Mouse (Mus musculus) heart, embryonic 13.5 days (tissue): Measurements from ENCODE around the gene Sufu. TPM values are rescaled to one million over a fixed set of nuclear protein-coding genes. Genes with fewer than 3 reads are reported as not detected.

Experiments used
- ATAC-seq: fragments of 200-750 bp; cut with Nextera tagmentation; 2 replicates; pipeline ENCODE4 v1.8.0; 2017; ENCODE audit warnings: moderate TSS enrichment; ENCODE audit not compliant: insufficient number of reproducible peaks, low FRiP score, low TSS enrichment; ENCODE audit errors: extremely low read depth
- H3K27ac ChIP-seq: fragments of 300-500 bp; sonication (generic); replicated peaks from 2 replicates; pipeline ENCODE4 v1.5.1; 2015; ENCODE audit warnings: moderate library complexity, mild to moderate bottlenecking, inconsistent platforms
- H3K27me3 ChIP-seq: fragments of 300-500 bp; sonication (generic); replicated peaks from 2 replicates; pipeline ENCODE4 v1.6.1; 2015; ENCODE audit warnings: mild to moderate bottlenecking, inconsistent platforms
- H3K36me3 ChIP-seq: fragments of 300-500 bp; sonication (generic); 2 replicates; pipeline ENCODE4 v1.6.1; 2015; ENCODE audit warnings: mild to moderate bottlenecking, inconsistent platforms
- H3K4me1 ChIP-seq: fragments of 300-500 bp; sonication (generic); 2 replicates; pipeline ENCODE4 v1.6.1; 2015; ENCODE audit warnings: inconsistent platforms
- H3K4me2 ChIP-seq: fragments of 300-500 bp; sonication (generic); 2 replicates; pipeline ENCODE4 v1.6.1; 2015; ENCODE audit warnings: inconsistent platforms, mild to moderate bottlenecking, moderate library complexity
- H3K4me3 ChIP-seq: fragments of 300-500 bp; sonication (generic); 2 replicates; pipeline ENCODE4 v1.5.1; 2015; ENCODE audit warnings: moderate library complexity, mild to moderate bottlenecking, inconsistent platforms
- H3K9ac ChIP-seq: fragments of 300-500 bp; sonication (generic); 2 replicates; pipeline ENCODE4 v1.6.1; 2015; ENCODE audit warnings: inconsistent platforms, mild to moderate bottlenecking, moderate library complexity
- H3K9me3 ChIP-seq: fragments of 300-500 bp; sonication (generic); 2 replicates; pipeline ENCODE4 v1.6.1; 2016; ENCODE audit warnings: inconsistent platforms
- WGBS: fragments of 180-500 bp; shearing (Covaris S2); methylation state at CpG from one replicate; pipeline ENCODE4 v1.1.7; 2015; ENCODE audit warnings: mixed read lengths; 5-methylcytosine and 5-hydroxymethylcytosine counted together
- polyA plus RNA-seq: library from polyadenylated mRNA; unstranded; fragments of >200 nt; fragmentation: Nextera tagmentation; extraction: Ambion mirVana; gene quantifications from 2 replicates; pipeline ENCODE4 v1.2.1, GENCODE M21; 2015

Sufu gene
- polyA plus RNA-seq, 1 experiment from 2014 or later, result 18.4 TPM

- H3K4me1 ChIP-seq, result peaks cover 44% of the 10 kb centered on the region
- no peak overlapping the region for H3K9ac ChIP-seq
- no peak overlapping the region for H3K4me3 ChIP-seq
- H3K9me3 ChIP-seq, result no peaks in the 10 kb centered on the region
- H3K27me3 ChIP-seq, result no peaks in the 10 kb centered on the region
- ATAC-seq, result no peak
- no peak overlapping the region for H3K4me2 ChIP-seq
- H3K36me3 ChIP-seq, result peaks cover 33% of the 10 kb centered on the region
- H3K27ac ChIP-seq, result no peak overlapping the region
- WGBS, result 66% methylated on average over 3 of the region's 3 CpGs
Observed at GRCm38 (mm10) chr19:46467051-46467503, 70.4 kb downstream of the Sufu start.

GRCm38 (mm10) chr19:46470364-46471240 lies 73.9 kb downstream of the Sufu start:
- H3K9ac ChIP-seq, result peak overlapping the region; percentile 42
- no peaks in the 10 kb centered on the region for H3K27me3 ChIP-seq
- peak overlapping the region; percentile 84 for H3K27ac ChIP-seq
- ATAC-seq, result no peak
- 29% methylated on average over 17 of the region's 17 CpGs for whole genome bisulfite sequencing
- peaks cover 41% of the 10 kb centered on the region for H3K36me3 ChIP-seq
- H3K4me3 ChIP-seq, result no peak overlapping the region
- no peak overlapping the region for H3K4me2 ChIP-seq
- H3K9me3 ChIP-seq, result no peaks in the 10 kb centered on the region
- peaks cover 36% of the 10 kb centered on the region for H3K4me1 ChIP-seq

- Histone ChIP-seq H3K36me3 (peaks cover 45% of the 10 kb centered on the region), H3K4me2 (peak overlapping the region; percentile 30), H3K9ac (peak overlapping the region; percentile 53), H3K9me3 (no peaks in the 10 kb centered on the region), H3K27me3 (no peaks in the 10 kb centered on the region), H3K27ac (peak overlapping the region; percentile 84), H3K4me3 (no peak overlapping the region), H3K4me1 (peaks cover 31% of the 10 kb centered on the region)
- peak; percentile 69; the same call in 1 of the 2 replicates for ATAC-seq
- WGBS, result 14% methylated on average over 10 of the region's 10 CpGs
Observed at GRCm38 (mm10) chr19:46471324-46472093, 74.8 kb downstream of the Sufu start.

- H3K9ac ChIP-seq, result peak overlapping the region; percentile 35; the same call in 1 of the 2 replicates
- 43% methylated on average over 10 of the region's 10 CpGs for WGBS
- ATAC-seq, result no peak
- H3K27me3 ChIP-seq, result no peaks in the 10 kb centered on the region
- H3K4me2 ChIP-seq, result no peak overlapping the region
- peaks cover 49% of the 10 kb centered on the region for H3K36me3 ChIP-seq
- H3K4me3 ChIP-seq, result no peak overlapping the region
- no peaks in the 10 kb centered on the region for H3K9me3 ChIP-seq
- peak overlapping the region; percentile 86 for H3K27ac ChIP-seq
- H3K4me1 ChIP-seq, result peaks cover 57% of the 10 kb centered on the region
Observed at GRCm38 (mm10) chr19:46477432-46477845, 80.7 kb downstream of the Sufu start.

GRCm38 (mm10) chr19:46478242-46478641 lies 81.5 kb downstream of the Sufu start:
- ATAC-seq, result no peak
- Histone ChIP-seq H3K4me2 (0 out of 2 replicates have a peak overlapping the region, but pooled peaks have one; percentile 32), H3K4me3 (no peak overlapping the region), H3K9me3 (no peaks in the 10 kb centered on the region), H3K27me3 (no peaks in the 10 kb centered on the region), H3K4me1 (peaks cover 65% of the 10 kb centered on the region), H3K27ac (peak overlapping the region; percentile 86), H3K36me3 (peaks cover 47% of the 10 kb centered on the region), H3K9ac (peak overlapping the region; percentile 54; the same call in 1 of the 2 replicates)
- WGBS, result 54% methylated on average over 4 of the region's 4 CpGs

GRCm38 (mm10) chr19:46478826-46479225 lies 82.1 kb downstream of the Sufu start:
- H3K9me3 ChIP-seq, result no peaks in the 10 kb centered on the region
- H3K27ac ChIP-seq, result peak overlapping the region; percentile 86
- H3K9ac ChIP-seq, result peak overlapping the region; percentile 54
- peak overlapping the region; percentile 32; the same call in 1 of the 2 replicates for H3K4me2 ChIP-seq
- peaks cover 70% of the 10 kb centered on the region for H3K4me1 ChIP-seq
- 7% methylated on average over 5 of the region's 5 CpGs for WGBS
- H3K4me3 ChIP-seq, result no peak overlapping the region
- H3K36me3 ChIP-seq, result peaks cover 44% of the 10 kb centered on the region
- H3K27me3 ChIP-seq, result no peaks in the 10 kb centered on the region
- no peak for ATAC-seq

- ATAC-seq, result 0 out of 2 replicates have a peak, but pooled peaks have one; percentile 17
- peak overlapping the region; percentile 86 for H3K27ac ChIP-seq
- H3K27me3 ChIP-seq, result no peaks in the 10 kb centered on the region
- 34% methylated on average over 21 of the region's 21 CpGs for WGBS
- no peaks in the 10 kb centered on the region for H3K9me3 ChIP-seq
- H3K4me1 ChIP-seq, result peaks cover 77% of the 10 kb centered on the region
- no peak overlapping the region for H3K4me3 ChIP-seq
- peak overlapping the region; percentile 54 for H3K9ac ChIP-seq
- H3K4me2 ChIP-seq, result peak overlapping the region; percentile 32; the same call in 1 of the 2 replicates
- H3K36me3 ChIP-seq, result peaks cover 40% of the 10 kb centered on the region
Observed at GRCm38 (mm10) chr19:46479306-46480075, 82.8 kb downstream of the Sufu start.

GRCm38 (mm10) chr19:46480624-46481345 lies 84.1 kb downstream of the Sufu start:
- Histone ChIP-seq H3K9ac (peak overlapping the region; percentile 1; the same call in 1 of the 2 replicates), H3K36me3 (peaks cover 31% of the 10 kb centered on the region), H3K4me2 (no peak overlapping the region), H3K9me3 (no peaks in the 10 kb centered on the region), H3K4me1 (peaks cover 90% of the 10 kb centered on the region), H3K27me3 (no peaks in the 10 kb centered on the region), H3K4me3 (no peak overlapping the region), H3K27ac (no peak overlapping the region)
- ATAC-seq, result no peak
- WGBS, result 65% methylated on average over 10 of the region's 10 CpGs

GRCm38 (mm10) chr19:46481352-46481751 lies 84.7 kb downstream of the Sufu start:
- Histone ChIP-seq H3K9me3 (no peaks in the 10 kb centered on the region), H3K27me3 (no peaks in the 10 kb centered on the region), H3K9ac (peak overlapping the region; percentile 40; the same call in 1 of the 2 replicates), H3K36me3 (peaks cover 34% of the 10 kb centered on the region), H3K4me3 (no peak overlapping the region), H3K4me1 (peaks cover 96% of the 10 kb centered on the region), H3K27ac (peak overlapping the region; percentile 37; the same call in 1 of the 2 replicates), H3K4me2 (no peak overlapping the region)
- ATAC-seq, result no peak
- 48% methylated on average over 3 of the region's 3 CpGs for WGBS

GRCm38 (mm10) chr19:46481756-46482155 lies 85.1 kb downstream of the Sufu start:
- Histone ChIP-seq H3K9ac (peak overlapping the region; percentile 40; the same call in 1 of the 2 replicates), H3K9me3 (no peaks in the 10 kb centered on the region), H3K36me3 (peaks cover 35% of the 10 kb centered on the region), H3K4me1 (peaks cover 100% of the 10 kb centered on the region), H3K27me3 (no peaks in the 10 kb centered on the region), H3K27ac (peak overlapping the region; percentile 37; the same call in 1 of the 2 replicates), H3K4me3 (no peak overlapping the region), H3K4me2 (no peak overlapping the region)
- WGBS, result 19% methylated on average over 4 of the region's 4 CpGs
- no peak for ATAC-seq
